Mouse (Mus musculus): ENCODE data around the gene Ticrr. TPM values are rescaled to one million over a fixed set of nuclear protein-coding genes. Genes with fewer than 3 reads are reported as not detected.

The Ticrr gene
- polyA plus RNA-seq (2016; fragmentation: Nextera tagmentation; extraction: Ambion mirVana) = 7.7 and 8.5 TPM in 2 replicates

- H3K4me3 ChIP-seq = peak within 1 kb of the TSS; percentile 90
- no peaks in the 10 kb centered on the region for H3K27me3 ChIP-seq (replicated peaks)
- peak; percentile 100 for ATAC-seq (ENCODE audit: insufficient number of reproducible peaks, low FRiP score)
- H3K4me1 ChIP-seq (replicated peaks) = peaks cover 19% of the 10 kb centered on the region
- WGBS = under 1% methylated on average over 39 of the region's 39 CpGs
- H3K9me3 ChIP-seq (replicated peaks) = no peaks in the 10 kb centered on the region
- peak within 1 kb of the TSS; percentile 90 for H3K9ac ChIP-seq
- H3K27ac ChIP-seq (ENCODE audit: poor library complexity, severe bottlenecking) = no peak within 1 kb of the TSS
- H3K4me2 ChIP-seq = peak within 1 kb of the TSS; percentile 96
- H3K36me3 ChIP-seq = no peaks in the 10 kb centered on the region
These were observed at the start of gene Ticrr for GRCm38 (mm10) chr7:79659578-79660290. TSS of gene Ticrr (plus strand) at chr7:79660196.

GRCm38 (mm10) chr7:79611901-79612300 lies 48.1 kb upstream of the Ticrr start:
- 60% methylated on average over 9 of the region's 9 CpGs for WGBS
- Histone ChIP-seq H3K27me3 (replicated peaks) (peaks cover 87% of the 10 kb centered on the region), H3K27ac (ENCODE audit: poor library complexity, severe bottlenecking) (no peak overlapping the region), H3K36me3 (no peaks in the 10 kb centered on the region), H3K4me2 (no peak overlapping the region), H3K9me3 (replicated peaks) (no peaks in the 10 kb centered on the region), H3K9ac (no peak overlapping the region), H3K4me1 (replicated peaks) (peaks cover 7% of the 10 kb centered on the region), H3K4me3 (no peak overlapping the region)
- ATAC-seq (ENCODE audit: insufficient number of reproducible peaks, low FRiP score) = no peak

GRCm38 (mm10) chr7:79612783-79613182 lies 47.2 kb upstream of the Ticrr start:
- Histone ChIP-seq H3K4me3 (no peak overlapping the region), H3K9ac (no peak overlapping the region), H3K9me3 (replicated peaks) (no peaks in the 10 kb centered on the region), H3K4me2 (no peak overlapping the region), H3K27me3 (replicated peaks) (peaks cover 87% of the 10 kb centered on the region), H3K36me3 (no peaks in the 10 kb centered on the region), H3K27ac (ENCODE audit: poor library complexity, severe bottlenecking) (no peak overlapping the region), H3K4me1 (replicated peaks) (peaks cover 8% of the 10 kb centered on the region)
- ATAC-seq (ENCODE audit: insufficient number of reproducible peaks, low FRiP score) = no peak
- WGBS = 9% methylated on average over 6 of the region's 6 CpGs

- H3K27me3 ChIP-seq (replicated peaks) = peaks cover 87% of the 10 kb centered on the region
- no peaks in the 10 kb centered on the region for H3K36me3 ChIP-seq
- H3K9ac ChIP-seq = no peak overlapping the region
- H3K4me3 ChIP-seq = no peak overlapping the region
- no peak overlapping the region for H3K27ac ChIP-seq (ENCODE audit: poor library complexity, severe bottlenecking)
- ATAC-seq (ENCODE audit: insufficient number of reproducible peaks, low FRiP score) = no peak
- H3K9me3 ChIP-seq (replicated peaks) = no peaks in the 10 kb centered on the region
- H3K4me1 ChIP-seq (replicated peaks) = peaks cover 7% of the 10 kb centered on the region
- H3K4me2 ChIP-seq = no peak overlapping the region
- WGBS = 55% methylated on average over 11 of the region's 11 CpGs
These were observed 46.7 kb upstream of the Ticrr start for GRCm38 (mm10) chr7:79613314-79613713.

- Histone ChIP-seq H3K4me2 (no peak overlapping the region), H3K27ac (ENCODE audit: poor library complexity, severe bottlenecking) (no peak overlapping the region), H3K4me3 (no peak overlapping the region), H3K27me3 (replicated peaks) (peaks cover 95% of the 10 kb centered on the region), H3K36me3 (no peaks in the 10 kb centered on the region), H3K4me1 (replicated peaks) (peaks cover 7% of the 10 kb centered on the region), H3K9me3 (replicated peaks) (no peaks in the 10 kb centered on the region), H3K9ac (no peak overlapping the region)
- no peak for ATAC-seq (ENCODE audit: insufficient number of reproducible peaks, low FRiP score)
- 74% methylated on average over 4 of the region's 4 CpGs for WGBS
These were observed 45.0 kb upstream of the Ticrr start for GRCm38 (mm10) chr7:79615008-79615407.

- Histone ChIP-seq H3K9me3 (replicated peaks) (no peaks in the 10 kb centered on the region), H3K27ac (ENCODE audit: poor library complexity, severe bottlenecking) (no peak overlapping the region), H3K4me3 (no peak overlapping the region), H3K9ac (no peak overlapping the region), H3K27me3 (replicated peaks) (peaks cover 87% of the 10 kb centered on the region), H3K36me3 (no peaks in the 10 kb centered on the region), H3K4me2 (no peak overlapping the region), H3K4me1 (replicated peaks) (peaks cover 7% of the 10 kb centered on the region)
- ATAC-seq (ENCODE audit: insufficient number of reproducible peaks, low FRiP score) = no peak
- 65% methylated on average over 1 of the region's 1 CpGs for WGBS
These were observed 44.1 kb upstream of the Ticrr start for GRCm38 (mm10) chr7:79615941-79616340.

GRCm38 (mm10) chr7:79617418-79617817 lies 42.6 kb upstream of the Ticrr start, which contains the start of gene Rhcg:
TSS of gene Rhcg (minus strand) at chr7:79617657.
- H3K4me2 ChIP-seq = peak within 1 kb of the TSS; percentile 57
- WGBS = 9% methylated on average over 33 of the region's 33 CpGs
- peaks cover 7% of the 10 kb centered on the region for H3K4me1 ChIP-seq (replicated peaks)
- H3K27ac ChIP-seq (ENCODE audit: poor library complexity, severe bottlenecking) = no peak within 1 kb of the TSS
- no peak within 1 kb of the TSS for H3K9ac ChIP-seq
- H3K27me3 ChIP-seq (replicated peaks) = peaks cover 80% of the 10 kb centered on the region
- no peaks in the 10 kb centered on the region for H3K36me3 ChIP-seq
- no peak for ATAC-seq (ENCODE audit: insufficient number of reproducible peaks, low FRiP score)
- no peaks in the 10 kb centered on the region for H3K9me3 ChIP-seq (replicated peaks)
- peak within 1 kb of the TSS; percentile 32 for H3K4me3 ChIP-seq

GRCm38 (mm10) chr7:79619493-79619892 lies 40.5 kb upstream of the Ticrr start:
- no peak for ATAC-seq (ENCODE audit: insufficient number of reproducible peaks, low FRiP score)
- H3K4me2 ChIP-seq = no peak overlapping the region
- H3K9me3 ChIP-seq (replicated peaks) = no peaks in the 10 kb centered on the region
- H3K27me3 ChIP-seq (replicated peaks) = peaks cover 59% of the 10 kb centered on the region
- H3K27ac ChIP-seq (ENCODE audit: poor library complexity, severe bottlenecking) = no peak overlapping the region
- 57% methylated on average over 4 of the region's 4 CpGs for WGBS
- no peak overlapping the region for H3K4me3 ChIP-seq
- no peaks in the 10 kb centered on the region for H3K36me3 ChIP-seq
- peaks cover 7% of the 10 kb centered on the region for H3K4me1 ChIP-seq (replicated peaks)
- H3K9ac ChIP-seq = no peak overlapping the region

- no peak overlapping the region for H3K27ac ChIP-seq (ENCODE audit: poor library complexity, severe bottlenecking)
- H3K4me1 ChIP-seq (replicated peaks) = no peaks in the 10 kb centered on the region
- H3K4me3 ChIP-seq = no peak overlapping the region
- 54% methylated on average over 8 of the region's 8 CpGs for WGBS
- no peaks in the 10 kb centered on the region for H3K9me3 ChIP-seq (replicated peaks)
- H3K27me3 ChIP-seq (replicated peaks) = peaks cover 37% of the 10 kb centered on the region
- ATAC-seq (ENCODE audit: insufficient number of reproducible peaks, low FRiP score) = no peak
- no peaks in the 10 kb centered on the region for H3K36me3 ChIP-seq
- no peak overlapping the region for H3K9ac ChIP-seq
- no peak overlapping the region for H3K4me2 ChIP-seq
These were observed 36.9 kb upstream of the Ticrr start for GRCm38 (mm10) chr7:79623086-79623485.

GRCm38 (mm10) chr7:79626170-79626569 lies 33.8 kb upstream of the Ticrr start:
- ATAC-seq (ENCODE audit: insufficient number of reproducible peaks, low FRiP score) = no peak
- WGBS = 62% methylated on average over 5 of the region's 5 CpGs
- Histone ChIP-seq H3K27me3 (replicated peaks) (peaks cover 29% of the 10 kb centered on the region; the same call in 1 of the 2 replicates), H3K27ac (ENCODE audit: poor library complexity, severe bottlenecking) (no peak overlapping the region), H3K4me1 (replicated peaks) (no peaks in the 10 kb centered on the region), H3K36me3 (no peaks in the 10 kb centered on the region), H3K9ac (no peak overlapping the region), H3K4me2 (no peak overlapping the region), H3K4me3 (no peak overlapping the region), H3K9me3 (replicated peaks) (no peaks in the 10 kb centered on the region)

- no peaks in the 10 kb centered on the region for H3K36me3 ChIP-seq
- no peak overlapping the region for H3K4me3 ChIP-seq
- H3K4me2 ChIP-seq = no peak overlapping the region
- H3K27ac ChIP-seq (ENCODE audit: poor library complexity, severe bottlenecking) = no peak overlapping the region
- H3K27me3 ChIP-seq (replicated peaks) = peaks cover 37% of the 10 kb centered on the region
- H3K4me1 ChIP-seq (replicated peaks) = no peaks in the 10 kb centered on the region
- WGBS = 64% methylated on average over 4 of the region's 4 CpGs
- no peak overlapping the region for H3K9ac ChIP-seq
- H3K9me3 ChIP-seq (replicated peaks) = no peaks in the 10 kb centered on the region
- no peak for ATAC-seq (ENCODE audit: insufficient number of reproducible peaks, low FRiP score)
These were observed 31.6 kb upstream of the Ticrr start for GRCm38 (mm10) chr7:79628271-79628913.
